17 mouse cellular contexts compared by ENCODE assay signal in the genomic region with DNA sequence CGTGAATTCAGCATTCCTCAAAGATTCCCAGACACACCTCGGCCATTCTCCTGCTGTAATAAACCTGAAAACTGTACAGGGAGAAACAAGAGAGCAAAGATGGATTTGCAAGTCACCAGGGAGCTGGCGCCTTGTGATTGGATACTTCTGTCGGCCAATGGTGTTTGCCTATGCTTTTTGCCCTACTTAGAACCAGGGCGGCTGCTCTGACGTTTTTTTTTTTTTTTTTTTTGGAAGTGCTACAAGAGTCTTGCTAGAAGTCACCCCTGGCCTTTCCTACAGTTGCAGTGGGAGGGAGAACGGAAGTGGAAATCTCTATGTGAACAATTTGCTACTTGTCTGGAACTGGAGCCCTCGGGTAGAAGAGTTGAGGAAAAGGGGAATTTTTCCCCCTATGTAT. TPM values are rescaled to one million over a fixed set of nuclear protein-coding genes. Genes with fewer than 3 reads are reported as not detected.
DNase-seq lines count a peak whose midpoint lies in the region; ATAC-seq lines count a peak whose summit lies in the region.
"Had no signal": no experiment of that assay in that cellular context is flagged by ENCODE, and none has a peak within 500 bp of the region (broad histone marks: within the 10 kb centered on the region; RNA-seq: fewer than 3 reads in every experiment).

No protein-coding gene starts in this region.

- H3K36me3 ChIP-seq in hindbrain, embryonic 16.5 days (ENCODE audit: control insufficient read depth, insufficient read depth, low read length), result no peaks in the 10 kb centered on the region
- no peaks in the 10 kb centered on the region for H3K36me3 ChIP-seq in hindbrain, embryonic 11.5 days (ENCODE audit: control insufficient read depth, insufficient read depth, low read length)
- no peaks in the 10 kb centered on the region for H3K36me3 ChIP-seq in neural tube, embryonic 13.5 days
- H3K36me3 ChIP-seq: embryonic facial prominence, embryonic 12.5 days; kidney, embryonic 15.5 days had no signal

- H3K9me3 ChIP-seq in hindbrain, embryonic 16.5 days (ENCODE audit: control insufficient read depth, low read length), result no peaks in the 10 kb centered on the region
- H3K9me3 ChIP-seq in hindbrain, embryonic 11.5 days (ENCODE audit: control insufficient read depth, low read length), result no peaks in the 10 kb centered on the region
- H3K9me3 ChIP-seq in neural tube, embryonic 13.5 days, result no peaks in the 10 kb centered on the region
- H3K9me3 ChIP-seq: embryonic facial prominence, embryonic 12.5 days; kidney, embryonic 15.5 days had no signal

- H3K27ac ChIP-seq in hindbrain, embryonic 16.5 days (ENCODE audit: low read depth, low read length), result no peak overlapping the region
- H3K27ac ChIP-seq in hindbrain, embryonic 11.5 days (ENCODE audit: low read depth, low read length), result no peak overlapping the region
- H3K27ac ChIP-seq in neural tube, embryonic 13.5 days (replicated peaks), result peak overlapping the region; percentile 78; the same call in 1 of the 2 replicates
- H3K27ac ChIP-seq: embryonic facial prominence, embryonic 12.5 days; kidney, embryonic 15.5 days; liver, embryonic 14.5 days had no signal

- no peak overlapping the region for H3K9ac ChIP-seq in hindbrain, embryonic 16.5 days (ENCODE audit: low read depth, low read length)
- no peak overlapping the region for H3K9ac ChIP-seq in hindbrain, embryonic 11.5 days (ENCODE audit: low read depth, low read length)
- H3K9ac ChIP-seq in neural tube, embryonic 13.5 days, result no peak overlapping the region
- H3K9ac ChIP-seq: kidney, embryonic 15.5 days; liver, embryonic 14.5 days had no signal

- H3K4me1 ChIP-seq in hindbrain, embryonic 16.5 days (ENCODE audit: control insufficient read depth, insufficient read depth, low read depth, low read length), result peaks cover 17% of the 10 kb centered on the region
- H3K4me1 ChIP-seq in hindbrain, embryonic 11.5 days (replicated peaks; ENCODE audit: control insufficient read depth, insufficient read depth, low read length), result no peaks in the 10 kb centered on the region
- H3K4me1 ChIP-seq in neural tube, embryonic 13.5 days (replicated peaks), result peaks cover 36% of the 10 kb centered on the region
- H3K4me1 ChIP-seq: embryonic facial prominence, embryonic 12.5 days had no signal

- 0 out of 2 replicates have a peak, but pooled peaks have one; percentile 21 for ATAC-seq in hindbrain, embryonic 16.5 days
- no peak for ATAC-seq in hindbrain, embryonic 11.5 days (ENCODE audit: low FRiP score)
- ATAC-seq in neural tube, embryonic 13.5 days (ENCODE audit: low read depth), result no peak
- ATAC-seq: Patski had no signal

- no peak overlapping the region for H3K4me2 ChIP-seq in hindbrain, embryonic 16.5 days (ENCODE audit: low read length)
- no peak overlapping the region for H3K4me2 ChIP-seq in hindbrain, embryonic 11.5 days (replicated peaks; ENCODE audit: low read depth, low read length)
- H3K4me2 ChIP-seq in neural tube, embryonic 13.5 days, result no peak overlapping the region
- H3K4me2 ChIP-seq: embryonic facial prominence, embryonic 12.5 days; kidney, embryonic 15.5 days had no signal

- WGBS in hindbrain, embryonic 16.5 days, result 55% methylated on average over 8 of the region's 8 CpGs
- 68% methylated on average over 8 of the region's 8 CpGs for WGBS in hindbrain, embryonic 11.5 days
- 47% methylated on average over 8 of the region's 8 CpGs for WGBS in neural tube, embryonic 13.5 days

- H3K27me3 ChIP-seq in hindbrain, embryonic 16.5 days (replicated peaks; ENCODE audit: control insufficient read depth, insufficient read depth, low read length), result no peaks in the 10 kb centered on the region
- no peaks in the 10 kb centered on the region for H3K27me3 ChIP-seq in hindbrain, embryonic 11.5 days (ENCODE audit: control insufficient read depth, insufficient read depth, low read length)
- H3K27me3 ChIP-seq in neural tube, embryonic 13.5 days, result no peaks in the 10 kb centered on the region
- H3K27me3 ChIP-seq: embryonic facial prominence, embryonic 12.5 days; kidney, embryonic 15.5 days; Patski had no signal

- DNase-seq in hindbrain, embryonic 11.5 days (ENCODE audit: low spot score), result no peak
- DNase-seq in neural tube, embryonic 10.5 days (ENCODE audit: extremely low spot score, low spot score), result no peak
- DNase-seq in adipocyte (ENCODE audit: low spot score), result peak; percentile 73
- peak; percentile 10 for DNase-seq in skeletal muscle tissue, adult 2 months (ENCODE audit: low read depth, low spot score)
- DNase-seq in layer of hippocampus, postnatal 14 days (ENCODE audit: low spot score in 2 of 2), result no peak
- no peak for DNase-seq in thymus, postnatal 25 days
- DNase-seq: adrenal gland, adult 8-10 months; cerebellum, postnatal 25 days; gastrocnemius, postnatal 36 days; spleen, adult 18-20 months had no signal

- no peak overlapping the region for H3K4me3 ChIP-seq in hindbrain, embryonic 16.5 days (ENCODE audit: low read length)
- no peak overlapping the region for H3K4me3 ChIP-seq in hindbrain, embryonic 11.5 days (ENCODE audit: low read depth, low read length)
- no peak overlapping the region for H3K4me3 ChIP-seq in neural tube, embryonic 13.5 days
- H3K4me3 ChIP-seq: embryonic facial prominence, embryonic 12.5 days; kidney, embryonic 15.5 days; myocyte had no signal

RNA-seq across cellular contexts. Expression of a gene that starts 56.1 kb away (rescaled TPM):
- 3.2 and 3.9 TPM in 2 replicates for polyA plus RNA-seq in hindbrain, embryonic 16.5 days (2015; fragmentation: Nextera tagmentation; extraction: Ambion mirVana)
- polyA plus RNA-seq in hindbrain, embryonic 11.5 days (2014; fragmentation: Nextera tagmentation; extraction: Ambion mirVana), result 4.0 and 4.8 TPM in 2 replicates
- polyA plus RNA-seq in neural tube, embryonic 13.5 days (2015; fragmentation: Nextera tagmentation; extraction: Ambion mirVana), result 6.1 and 6.9 TPM in 2 replicates
- 1 to 10 TPM; 1.1 to 1.2 TPM for total RNA-seq in layer of hippocampus, postnatal 14 days (2021)

Comparison
In these comparisons a context has a peak if more than half of its experiments do, and no peak if none do; other contexts are left out.
1. DNase-seq: peak in adipocyte (single experiment) and skeletal muscle tissue, adult 2 months (single experiment); none in hindbrain, embryonic 11.5 days (single experiment), neural tube, embryonic 10.5 days (single experiment), layer of hippocampus, postnatal 14 days (0 of 2) and thymus, postnatal 25 days (single experiment).